Mouse (Mus musculus) kidney, embryonic 14.5 days (tissue): ENCODE measurements around the gene Them7. TPM values are rescaled to one million over a fixed set of nuclear protein-coding genes. Genes with fewer than 3 reads are reported as not detected.

Experiments used
- ATAC-seq: fragments of 200-750 bp; cut with Nextera tagmentation; 2 replicates; pipeline ENCODE4 v1.8.0; 2017; ENCODE audit warnings: moderate number of reproducible peaks, mild to moderate bottlenecking, moderate TSS enrichment, moderate library complexity; ENCODE audit not compliant: low FRiP score, low TSS enrichment
- H3K27ac ChIP-seq: fragments of 300-500 bp; sonication (generic); 2 replicates; pipeline ENCODE4 v1.5.1; 2014; ENCODE audit warnings: low read depth, mild to moderate bottlenecking, low read length, moderate library complexity, mixed read lengths
- H3K27me3 ChIP-seq: fragments of 300-500 bp; sonication (generic); 2 replicates; pipeline ENCODE4 v1.6.1; 2014; ENCODE audit warnings: mild to moderate bottlenecking, low read length; ENCODE audit not compliant: control insufficient read depth, insufficient read depth
- H3K36me3 ChIP-seq: fragments of 300-500 bp; sonication (generic); 2 replicates; pipeline ENCODE4 v1.6.1; 2014; ENCODE audit warnings: low read length, mixed read lengths; ENCODE audit not compliant: control insufficient read depth, insufficient read depth
- H3K4me1 ChIP-seq: fragments of 300-500 bp; sonication (generic); 2 replicates; pipeline ENCODE4 v1.6.1; 2014; ENCODE audit warnings: low read length, mixed read lengths; ENCODE audit not compliant: control insufficient read depth, insufficient read depth
- H3K4me2 ChIP-seq: fragments of 300-500 bp; sonication (generic); replicated peaks from 2 replicates; pipeline ENCODE4 v1.6.1; 2014; ENCODE audit warnings: low read depth, mild to moderate bottlenecking, low read length
- H3K4me3 ChIP-seq: fragments of 300-500 bp; sonication (generic); 2 replicates; pipeline ENCODE4 v1.5.1; 2014; ENCODE audit warnings: mild to moderate bottlenecking, low read length
- H3K9ac ChIP-seq: fragments of 300-500 bp; sonication (generic); 2 replicates; pipeline ENCODE4 v1.6.1; 2014; ENCODE audit warnings: low read depth, mild to moderate bottlenecking, low read length, moderate library complexity
- H3K9me3 ChIP-seq: fragments of 300-500 bp; sonication (generic); 2 replicates; pipeline ENCODE4 v1.6.1; 2016; ENCODE audit warnings: low read length; ENCODE audit not compliant: control insufficient read depth
- WGBS: fragments of 180-500 bp; shearing (Covaris S2); extraction: QIAGEN DNeasy Blood & Tissue Kit; methylation state at CpG from one replicate; pipeline ENCODE4 v1.1.7; 2014; 5-methylcytosine and 5-hydroxymethylcytosine counted together
- polyA plus RNA-seq: library from polyadenylated mRNA; unstranded; fragments of >200 nt; fragmentation: Nextera tagmentation; extraction: Ambion mirVana; gene quantifications from 2 replicates; pipeline ENCODE4 v1.2.1, GENCODE M21; 2014

The Them7 gene
- polyA plus RNA-seq, 1 experiment from 2014 or later = 0.89 TPM

DNA sequence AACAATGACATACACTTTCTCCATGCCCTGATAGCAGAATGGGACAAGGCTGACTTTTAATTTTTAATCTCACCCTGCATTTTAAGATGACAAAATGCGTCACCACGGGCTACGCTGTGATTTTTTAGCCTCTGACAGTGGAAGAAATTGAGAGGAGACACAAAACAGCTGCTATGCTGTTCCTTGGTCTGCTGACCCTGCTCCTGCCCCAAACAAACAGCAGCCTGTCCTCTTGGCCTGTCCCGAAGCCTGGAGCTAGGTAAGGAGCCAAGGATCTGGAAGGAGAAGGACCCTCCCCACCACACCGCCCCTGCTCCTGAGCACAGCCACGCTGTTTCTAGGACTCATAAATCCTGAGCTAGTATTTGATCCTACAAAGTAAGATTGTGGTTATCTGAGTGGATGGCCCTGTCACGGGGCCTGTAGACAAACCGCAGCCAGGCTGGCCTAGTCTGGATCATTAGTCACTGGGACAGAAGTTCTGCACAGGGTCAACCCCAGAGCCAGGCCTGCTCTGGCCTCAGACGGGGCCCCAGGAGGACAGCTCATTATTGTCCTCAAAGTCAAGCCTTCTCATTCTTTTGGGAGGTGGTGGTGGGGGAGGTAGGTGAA is 17.5 kb upstream of the Them7 start:
- WGBS = 19% methylated on average over 9 of the region's 9 CpGs
- peak; percentile 95 for ATAC-seq
- Histone ChIP-seq H3K9me3 (no peaks in the 10 kb centered on the region), H3K27me3 (no peaks in the 10 kb centered on the region), H3K4me1 (peaks cover 12% of the 10 kb centered on the region), H3K36me3 (no peaks in the 10 kb centered on the region), H3K9ac (no peak overlapping the region), H3K27ac (peak overlapping the region; percentile 53; the same call in 1 of the 2 replicates), H3K4me3 (no peak overlapping the region), H3K4me2 (no peak overlapping the region)

DNA sequence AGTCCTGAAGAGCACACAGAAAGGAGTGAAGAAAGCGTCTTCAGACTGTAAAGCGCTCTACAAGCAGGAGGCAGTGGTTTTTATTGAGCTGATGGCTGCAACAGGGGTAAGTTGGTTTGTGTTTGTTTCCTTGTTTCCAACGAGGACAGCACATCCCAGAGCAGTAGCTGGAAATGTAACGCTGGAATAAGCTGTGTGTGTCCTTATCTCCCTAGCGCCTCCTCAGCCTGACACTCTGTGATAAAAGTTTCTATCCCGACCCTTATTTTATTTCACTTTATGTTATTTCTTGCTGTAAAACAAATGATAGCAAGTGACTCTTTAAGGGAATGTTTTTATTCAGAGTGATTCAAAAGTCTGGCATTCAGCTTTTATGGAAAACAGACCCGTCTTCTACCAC is 11.3 kb upstream of the Them7 start:
- H3K27me3 ChIP-seq = no peaks in the 10 kb centered on the region
- H3K9ac ChIP-seq = no peak overlapping the region
- H3K4me2 ChIP-seq = no peak overlapping the region
- no peaks in the 10 kb centered on the region for H3K36me3 ChIP-seq
- no peaks in the 10 kb centered on the region for H3K9me3 ChIP-seq
- WGBS = 63% methylated on average over 7 of the region's 7 CpGs
- peaks cover 9% of the 10 kb centered on the region; the same call in 1 of the 2 replicates for H3K4me1 ChIP-seq
- H3K4me3 ChIP-seq = no peak overlapping the region
- H3K27ac ChIP-seq = no peak overlapping the region
- ATAC-seq = no peak

DNA sequence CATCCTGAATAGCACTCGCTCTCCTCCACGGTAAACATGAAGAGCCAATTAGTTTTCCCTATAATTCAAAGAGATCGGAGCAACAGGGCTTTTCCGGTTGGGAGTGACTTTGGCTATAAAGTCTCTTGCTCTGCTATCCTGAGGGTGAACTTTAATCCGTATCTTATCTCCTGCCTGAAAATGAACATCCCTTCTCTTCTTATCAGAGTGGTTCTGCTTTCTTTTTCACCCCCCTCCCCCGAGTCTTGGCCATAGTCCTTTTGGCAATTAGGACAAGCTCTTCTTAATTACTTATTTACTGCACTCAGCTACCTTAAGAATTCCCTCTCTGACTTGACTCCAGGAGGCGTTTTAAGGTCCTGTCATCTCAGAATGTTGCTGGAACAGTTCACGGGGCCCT is 8.2 kb upstream of the Them7 start:
- WGBS = 9% methylated on average over 8 of the region's 8 CpGs
- Histone ChIP-seq H3K4me1 (peaks cover 12% of the 10 kb centered on the region; the same call in 1 of the 2 replicates), H3K9me3 (no peaks in the 10 kb centered on the region), H3K36me3 (no peaks in the 10 kb centered on the region), H3K27me3 (no peaks in the 10 kb centered on the region), H3K27ac (no peak overlapping the region), H3K4me2 (no peak overlapping the region), H3K4me3 (no peak overlapping the region), H3K9ac (no peak overlapping the region)
- ATAC-seq = peak; percentile 36; the same call in 1 of the 2 replicates

DNA sequence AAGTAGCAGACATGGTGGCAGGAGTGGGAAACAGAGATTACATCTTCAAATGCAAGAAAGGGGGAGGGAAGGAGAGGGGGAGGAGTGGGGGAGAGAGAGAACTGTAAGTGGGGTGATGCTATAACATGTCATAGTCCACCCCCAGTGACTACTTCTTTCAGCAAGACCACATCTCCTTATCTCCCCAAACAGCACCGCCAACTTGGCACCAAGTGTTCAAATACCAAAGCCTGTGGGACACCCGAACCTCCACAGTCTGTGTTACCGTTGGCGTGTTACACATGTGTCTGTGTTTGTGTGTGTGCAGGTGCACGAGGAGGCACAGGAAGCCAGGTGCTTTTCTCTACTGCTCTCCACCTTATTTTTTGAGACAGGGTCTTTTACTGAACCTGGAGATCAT is 4.9 kb upstream of the Them7 start:
- Histone ChIP-seq H3K36me3 (no peaks in the 10 kb centered on the region), H3K4me3 (no peak overlapping the region), H3K4me1 (peaks cover 21% of the 10 kb centered on the region), H3K9ac (no peak overlapping the region), H3K9me3 (no peaks in the 10 kb centered on the region), H3K4me2 (no peak overlapping the region), H3K27me3 (no peaks in the 10 kb centered on the region), H3K27ac (no peak overlapping the region)
- no peak for ATAC-seq
- WGBS = 87% methylated on average over 5 of the region's 5 CpGs

DNA sequence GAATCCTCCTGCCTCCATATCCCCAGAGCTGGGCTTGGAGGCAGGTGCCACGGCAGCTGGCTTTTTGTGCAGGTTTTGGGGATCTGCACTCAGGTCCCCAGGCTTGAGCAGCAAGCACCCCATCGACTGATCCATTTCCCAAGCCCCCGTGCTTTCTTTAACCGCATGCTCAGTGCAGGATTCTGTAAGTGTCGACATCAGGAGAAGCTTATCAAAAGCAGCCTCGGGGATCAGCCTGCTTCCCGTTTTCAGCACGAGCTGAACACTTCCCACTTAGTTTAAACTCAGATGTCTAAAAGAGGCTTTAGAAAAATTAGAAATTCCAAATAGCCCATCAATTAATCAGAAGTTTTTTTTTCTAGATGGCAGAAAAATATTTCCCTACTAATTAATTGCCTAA is 4.5 kb upstream of the Them7 start:
- ATAC-seq = no peak
- Histone ChIP-seq H3K4me1 (peaks cover 23% of the 10 kb centered on the region), H3K27ac (no peak overlapping the region), H3K9ac (no peak overlapping the region), H3K27me3 (no peaks in the 10 kb centered on the region), H3K4me3 (no peak overlapping the region), H3K4me2 (no peak overlapping the region), H3K9me3 (no peaks in the 10 kb centered on the region), H3K36me3 (no peaks in the 10 kb centered on the region)
- WGBS = 63% methylated on average over 8 of the region's 8 CpGs

DNA sequence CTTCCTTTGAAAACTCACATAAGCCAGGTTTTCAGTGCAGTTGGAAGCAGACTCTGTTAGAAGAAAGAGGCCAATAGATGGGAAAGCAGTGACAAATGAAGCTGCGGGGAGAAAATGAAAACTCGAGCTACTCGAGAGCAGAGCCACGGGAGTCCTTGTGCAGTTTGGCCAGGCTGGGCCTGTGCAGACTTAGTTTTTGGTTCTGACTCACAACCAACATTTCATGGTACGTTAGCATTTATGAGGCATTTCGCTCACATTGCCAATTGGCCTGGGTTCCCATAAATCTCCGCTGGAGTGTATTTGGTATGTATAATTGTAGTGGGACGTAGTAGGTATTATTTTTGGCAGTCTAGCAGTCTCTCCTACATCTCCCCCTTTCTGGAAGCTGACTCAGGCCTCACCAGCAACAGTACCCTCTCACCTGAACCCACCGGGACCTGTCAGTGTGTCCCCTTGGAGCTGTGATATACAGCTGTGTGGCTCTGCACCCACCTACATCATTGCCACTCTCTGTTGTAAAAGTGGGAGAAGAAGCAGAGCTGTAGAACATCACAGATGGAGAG is 3.3 kb upstream of the Them7 start:
- 0 out of 2 replicates have a peak, but pooled peaks have one; percentile 46 for ATAC-seq
- Histone ChIP-seq H3K9ac (no peak overlapping the region), H3K4me1 (peaks cover 24% of the 10 kb centered on the region), H3K27me3 (no peaks in the 10 kb centered on the region), H3K4me2 (no peak overlapping the region), H3K9me3 (no peaks in the 10 kb centered on the region), H3K27ac (peak overlapping the region; percentile 17; the same call in 1 of the 2 replicates), H3K4me3 (no peak overlapping the region), H3K36me3 (no peaks in the 10 kb centered on the region)
- 21% methylated on average over 9 of the region's 9 CpGs for WGBS

DNA sequence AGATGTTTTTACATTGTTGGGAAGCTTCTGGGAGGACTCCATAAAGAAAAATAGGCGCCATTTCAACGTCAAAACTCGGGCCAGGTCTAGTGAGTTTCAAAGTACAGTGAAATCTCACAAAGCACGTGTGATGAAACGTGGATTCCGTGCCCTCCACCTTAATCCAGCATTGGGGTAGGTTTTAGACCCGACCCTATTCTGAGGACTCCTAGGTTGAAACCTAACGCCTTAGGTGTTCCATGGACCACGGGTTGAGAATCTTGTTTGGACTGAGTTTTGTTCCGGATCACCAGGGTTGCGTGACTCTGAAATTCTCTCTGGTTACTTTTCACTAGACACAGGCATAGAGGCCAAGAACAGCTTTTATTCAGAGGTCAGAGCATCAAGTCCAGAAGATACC is 514 bp upstream of the Them7 start:
- Histone ChIP-seq H3K9ac (no peak overlapping the region), H3K4me3 (peak overlapping the region; percentile 43; the same call in 1 of the 2 replicates), H3K9me3 (no peaks in the 10 kb centered on the region), H3K36me3 (no peaks in the 10 kb centered on the region), H3K27me3 (no peaks in the 10 kb centered on the region), H3K4me1 (peaks cover 32% of the 10 kb centered on the region), H3K4me2 (peak overlapping the region; percentile 68; the same call in 1 of the 2 replicates), H3K27ac (no peak overlapping the region)
- no peak for ATAC-seq
- WGBS = 71% methylated on average over 11 of the region's 11 CpGs

DNA sequence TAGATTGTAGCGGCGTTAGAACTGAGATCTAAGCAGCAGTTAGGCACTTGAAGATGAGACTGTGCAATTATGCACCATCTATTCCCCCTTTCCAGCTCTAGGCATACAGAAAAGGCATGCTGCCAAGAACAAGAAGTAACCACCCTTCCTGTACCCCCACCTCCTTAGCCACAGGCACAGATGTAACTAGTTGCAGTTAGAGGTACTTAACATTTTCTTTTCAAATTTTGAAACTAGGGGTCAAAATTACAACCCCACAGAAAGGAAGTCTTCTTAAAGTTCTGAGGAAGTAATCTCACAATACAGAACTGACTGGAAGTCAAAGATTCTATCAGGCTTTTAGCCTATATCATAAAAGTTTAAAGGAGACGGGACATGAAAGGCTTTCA is 861 bp downstream of the Them7 start:
- Histone ChIP-seq H3K4me2 (peak overlapping the region; percentile 68; the same call in 1 of the 2 replicates), H3K27ac (no peak overlapping the region), H3K9me3 (no peaks in the 10 kb centered on the region), H3K36me3 (no peaks in the 10 kb centered on the region), H3K27me3 (no peaks in the 10 kb centered on the region), H3K9ac (0 out of 2 replicates have a peak overlapping the region, but pooled peaks have one; percentile 53), H3K4me3 (no peak overlapping the region), H3K4me1 (peaks cover 32% of the 10 kb centered on the region)
- 53% methylated on average over 3 of the region's 3 CpGs for WGBS
- ATAC-seq = no peak

DNA sequence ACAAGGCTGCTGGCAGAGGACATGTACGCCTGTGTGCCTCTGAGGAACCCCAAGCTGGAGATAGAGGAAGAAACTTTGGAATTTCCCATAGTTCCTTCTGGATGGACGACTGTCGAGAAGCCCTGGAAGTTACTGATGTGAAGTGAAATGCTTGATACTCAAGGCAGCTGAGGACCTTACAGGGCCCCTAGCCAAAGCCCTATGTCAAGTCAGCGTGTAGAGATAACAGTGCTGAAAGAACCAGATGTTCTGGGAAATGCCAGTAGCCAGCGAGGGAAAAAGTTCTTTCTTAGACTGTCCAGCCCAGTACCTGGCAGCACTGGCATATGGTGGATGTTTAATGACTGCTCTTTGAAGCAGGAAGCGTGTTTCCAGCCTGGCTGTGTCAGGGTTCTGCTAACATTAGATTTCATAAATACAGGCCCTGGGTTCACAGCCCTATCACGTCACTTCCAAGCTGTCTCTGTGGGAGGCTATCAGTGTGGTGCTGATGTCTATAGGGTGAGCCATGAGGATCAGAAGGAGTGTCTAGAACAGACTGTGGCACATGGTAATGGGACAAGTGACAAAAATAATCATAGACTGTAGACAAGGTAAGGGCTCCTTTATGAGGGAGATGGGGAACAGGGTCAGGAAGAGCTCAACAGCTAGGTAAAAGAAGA is 2.3 kb downstream of the Them7 start:
- Histone ChIP-seq H3K27me3 (no peaks in the 10 kb centered on the region), H3K9me3 (no peaks in the 10 kb centered on the region), H3K27ac (peak overlapping the region; percentile 1; the same call in 1 of the 2 replicates), H3K4me1 (peaks cover 27% of the 10 kb centered on the region), H3K4me2 (no peak overlapping the region), H3K9ac (no peak overlapping the region), H3K36me3 (no peaks in the 10 kb centered on the region), H3K4me3 (no peak overlapping the region)
- ATAC-seq = no peak
- WGBS = 21% methylated on average over 7 of the region's 7 CpGs
